In genomic region chr5:119777836-119778235, GRCm38 (mm10) we compare ENCODE assay signal across 9 mouse cellular contexts. TPM values are rescaled to one million over a fixed set of nuclear protein-coding genes. Genes with fewer than 3 reads are reported as not detected.
DNase-seq lines count a peak whose midpoint lies in the region; ATAC-seq lines count a peak whose summit lies in the region.
"Had no signal": no experiment of that assay in that cellular context is flagged by ENCODE, and none has a peak within 500 bp of the region (broad histone marks: within the 10 kb centered on the region; RNA-seq: fewer than 3 reads in every experiment).

No protein-coding gene starts in this region.

- H3K36me3 ChIP-seq in hindbrain, embryonic 14.5 days (replicated peaks; ENCODE audit: control insufficient read depth, insufficient read depth) = no peaks in the 10 kb centered on the region
- no peaks in the 10 kb centered on the region for H3K36me3 ChIP-seq in hindbrain, embryonic 10.5 days

- no peak overlapping the region for H3K9ac ChIP-seq in hindbrain, embryonic 14.5 days

- intact Hi-C loops in gastrocnemius, postnatal 36 days (cut with DNase I) = loop anchor here (10.0 kb wide), 1 partner anchor 307 kb away; no protein-coding TSS in a partner anchor

- H3K27me3 ChIP-seq in hindbrain, embryonic 14.5 days (ENCODE audit: control insufficient read depth, insufficient read depth, low read length) = peaks cover 5% of the 10 kb centered on the region; the same call in 1 of the 2 replicates
- peaks cover 10% of the 10 kb centered on the region for H3K27me3 ChIP-seq in hindbrain, embryonic 10.5 days (ENCODE audit: insufficient read depth, poor library complexity, severe bottlenecking)

- no peak overlapping the region for H3K4me3 ChIP-seq in hindbrain, embryonic 14.5 days (replicated peaks; ENCODE audit: low read length)
- H3K4me3 ChIP-seq in hindbrain, embryonic 10.5 days = no peak overlapping the region

- WGBS in hindbrain, embryonic 14.5 days = 28% methylated on average over 2 of the region's 2 CpGs
- WGBS in hindbrain, embryonic 10.5 days = 26% methylated on average over 2 of the region's 2 CpGs

- ATAC-seq in hindbrain, embryonic 14.5 days (ENCODE audit: low FRiP score) = no peak
- ATAC-seq in granulocyte monocyte progenitor cell, adult 5-6 weeks (replicated peaks; ENCODE audit: poor library complexity, severe bottlenecking) = peak; percentile 65

- no peak overlapping the region for H3K27ac ChIP-seq in hindbrain, embryonic 14.5 days
- no peak overlapping the region for H3K27ac ChIP-seq in hindbrain, embryonic 10.5 days

- H3K4me1 ChIP-seq in hindbrain, embryonic 14.5 days (replicated peaks; ENCODE audit: control insufficient read depth, insufficient read depth, low read length) = no peaks in the 10 kb centered on the region
- no peaks in the 10 kb centered on the region for H3K4me1 ChIP-seq in hindbrain, embryonic 10.5 days (replicated peaks)

- H3K9me3 ChIP-seq in hindbrain, embryonic 14.5 days (ENCODE audit: control insufficient read depth, low read length) = no peaks in the 10 kb centered on the region
- H3K9me3 ChIP-seq in hindbrain, embryonic 10.5 days = no peaks in the 10 kb centered on the region

- no peak overlapping the region for H3K4me2 ChIP-seq in hindbrain, embryonic 14.5 days (replicated peaks)

- peak; percentile 82 for DNase-seq in hindbrain, embryonic 14.5 days (ENCODE audit: low spot score)
- no peak for DNase-seq in hindbrain, embryonic 10.5 days (ENCODE audit: low spot score)
- peak; percentile 12 for DNase-seq in thymus, postnatal 14 days
- no peak for DNase-seq in thymus, adult 18-20 months
- DNase-seq in retina, embryonic 14.5 days (ENCODE audit: low spot score) = peak; percentile 83
- no peak for DNase-seq in gastrocnemius, postnatal 36 days

RNA-seq across cellular contexts. Expression of gene Tbx5, which starts 54.6 kb away (rescaled TPM):
- 0.04 and 0.22 TPM in 2 replicates for polyA plus RNA-seq in hindbrain, embryonic 14.5 days (2014; fragmentation: Nextera tagmentation; extraction: Ambion mirVana)
- not detected in 2 replicates for polyA plus RNA-seq in hindbrain, embryonic 10.5 days (2016; fragmentation: Nextera tagmentation; extraction: Ambion mirVana)
- not detected in 2 replicates for total RNA-seq in granulocyte monocyte progenitor cell, adult 5-6 weeks (2014; fragmentation: Nextera tagmentation)
- not detected in 2 replicates for total RNA-seq in granulocyte monocyte progenitor cell, adult 5-6 weeks (2017)
- total RNA-seq in gastrocnemius, postnatal 36 days (2021) = not detected
- total RNA-seq: layer of hippocampus, adult 8-10 months; neutrophil, adult 5-6 weeks had no signal

Comparison
In these comparisons a context has a peak if more than half of its experiments do, and no peak if none do; other contexts are left out.
1. DNase-seq: peak in hindbrain, embryonic 14.5 days (single experiment), thymus, postnatal 14 days (single experiment) and retina, embryonic 14.5 days (single experiment); none in hindbrain, embryonic 10.5 days (single experiment), thymus, adult 18-20 months (0 of 2) and gastrocnemius, postnatal 36 days (0 of 2).